Mouse (Mus musculus) B cell, adult 67 days (primary cell): Measurements from ENCODE around the gene Gm17027. TPM values are rescaled to one million over a fixed set of nuclear protein-coding genes. Genes with fewer than 3 reads are reported as not detected.

ENCODE experiments used
- total RNA-seq, 2 experiments: library from RNA; stranded (reverse); gene quantifications; 4 replicates each; pipeline ENCODE4 v1.2.4; 2023

The Gm17027 gene
- total RNA-seq: not detected

GRCm38 (mm10) chr14:42162522-42162921, at the start of gene Gm17027:
TSS of gene Gm17027 (minus strand) at chr14:42162622.

DNA sequence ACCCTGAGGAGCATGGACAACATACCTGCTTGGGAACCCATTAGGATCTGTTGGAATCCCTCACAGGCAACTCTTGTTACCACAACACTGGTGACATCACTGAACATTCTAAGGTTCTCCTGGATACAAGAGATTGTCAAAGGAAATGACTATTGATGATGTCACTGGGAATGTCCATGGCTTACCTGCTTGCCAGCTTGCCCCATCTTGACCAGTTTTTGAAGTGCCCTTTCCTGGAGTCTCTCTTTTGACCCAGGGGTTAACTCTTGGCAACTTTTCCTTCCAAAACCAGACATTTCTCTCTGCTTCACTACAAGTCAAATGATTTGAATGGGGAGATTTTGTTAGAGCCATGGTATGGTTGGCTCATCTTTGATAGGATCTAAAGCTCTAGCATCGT, 28.3 kb upstream of the Gm17027 start, which contains the start of gene Gm3573:
Gm3573 (minus strand) TSS at position 101 of the 400 bp plus-strand sequence.

DNA sequence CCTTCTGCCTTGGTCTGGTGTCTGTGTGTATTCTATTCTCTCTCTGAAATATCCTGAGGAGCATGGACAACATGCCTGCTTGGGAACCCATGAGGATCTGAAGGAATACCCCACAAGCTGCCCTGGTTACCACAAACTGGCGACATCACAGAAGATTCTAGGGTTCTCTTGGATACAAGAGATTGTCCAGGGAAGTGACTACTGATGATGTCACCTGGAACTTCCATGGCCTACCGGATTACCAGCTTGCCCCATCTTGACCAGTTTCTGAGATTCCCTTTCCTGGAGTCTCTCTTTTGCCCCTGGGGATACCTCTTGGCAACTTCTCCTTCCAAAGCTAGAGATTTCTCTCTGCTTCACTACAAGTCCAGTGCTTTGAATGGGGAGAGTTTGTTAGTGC, 45.2 kb downstream of the Gm17027 start, which contains the start of gene Gm7951:
Gm7951 (minus strand) TSS at position 101 of the 400 bp plus-strand sequence.

Other genes starting within 250 kb of the Gm17027 start
- gene 1700049E17Rik1, start 237.7 kb downstream of the Gm17027 start, total RNA-seq: not detected
- not detected for gene 1700024B05Rik, start 218.6 kb downstream of the Gm17027 start, total RNA-seq
- gene Gm6401, start 194.7 kb downstream of the Gm17027 start, total RNA-seq: not detected
- not detected for gene Gm3543, start 179.3 kb downstream of the Gm17027 start, total RNA-seq
- not detected for gene Gm7951, start 45.3 kb downstream of the Gm17027 start, total RNA-seq
- gene Gm3573, start 28.2 kb upstream of the Gm17027 start, total RNA-seq: not detected
- gene Gm17026, start 97.4 kb upstream of the Gm17027 start, total RNA-seq: not detected
- gene Gm9611, start 134.7 kb upstream of the Gm17027 start, total RNA-seq: not detected
- not detected for gene Gm7995, start 147.6 kb upstream of the Gm17027 start, total RNA-seq